Mouse (Mus musculus) limb, embryonic 15.5 days (tissue): ENCODE results near the gene Cmklr1. TPM values are rescaled to one million over a fixed set of nuclear protein-coding genes. Genes with fewer than 3 reads are reported as not detected.

Source experiments
- ATAC-seq: fragments of 200-750 bp; cut with Nextera tagmentation; 2 replicates; pipeline ENCODE4 v1.8.0; 2017; ENCODE audit warnings: low read depth, moderate TSS enrichment; ENCODE audit not compliant: insufficient number of reproducible peaks, low FRiP score, low TSS enrichment
- H3K27ac ChIP-seq: fragments of 300-500 bp; sonication (generic); 2 replicates; pipeline ENCODE4 v1.5.1; 2015; ENCODE audit warnings: moderate library complexity, mild to moderate bottlenecking, inconsistent platforms
- H3K27me3 ChIP-seq: fragments of 300-500 bp; sonication (generic); 2 replicates; pipeline ENCODE4 v1.6.1; 2015; ENCODE audit warnings: inconsistent platforms
- H3K36me3 ChIP-seq: fragments of 300-500 bp; sonication (generic); 2 replicates; pipeline ENCODE4 v1.6.1; 2015; ENCODE audit warnings: inconsistent platforms
- H3K4me1 ChIP-seq: fragments of 300-500 bp; sonication (generic); 2 replicates; pipeline ENCODE4 v1.6.1; 2015; ENCODE audit warnings: inconsistent platforms
- H3K4me2 ChIP-seq: fragments of 300-500 bp; sonication (generic); 2 replicates; pipeline ENCODE4 v1.6.1; 2015; ENCODE audit warnings: mild to moderate bottlenecking, inconsistent platforms
- H3K4me3 ChIP-seq: fragments of 300-500 bp; sonication (generic); 2 replicates; pipeline ENCODE4 v1.5.1; 2015; ENCODE audit warnings: mild to moderate bottlenecking, inconsistent platforms
- H3K9ac ChIP-seq: fragments of 300-500 bp; sonication (generic); 2 replicates; pipeline ENCODE4 v1.6.1; 2015; ENCODE audit warnings: inconsistent platforms
- H3K9me3 ChIP-seq: fragments of 300-500 bp; sonication (generic); 2 replicates; pipeline ENCODE4 v1.6.1; 2016; ENCODE audit warnings: inconsistent platforms
- WGBS: fragments of 180-500 bp; shearing (Covaris S2); methylation state at CpG from one replicate; pipeline ENCODE4 v1.1.7; 2015; 5-methylcytosine and 5-hydroxymethylcytosine counted together
- polyA plus RNA-seq: library from polyadenylated mRNA; unstranded; fragments of >200 nt; fragmentation: Nextera tagmentation; extraction: Ambion mirVana; gene quantifications from 2 replicates; pipeline ENCODE4 v1.2.1, GENCODE M21; 2015

Cmklr1 gene
- polyA plus RNA-seq, 1 experiment from 2014 or later, result 10.4 TPM

- Histone ChIP-seq H3K4me1 (peaks cover 83% of the 10 kb centered on the region), H3K4me3 (no peak overlapping the region), H3K27ac (peak overlapping the region; percentile 67; the same call in 1 of the 2 replicates), H3K36me3 (no peaks in the 10 kb centered on the region), H3K27me3 (no peaks in the 10 kb centered on the region), H3K9ac (no peak overlapping the region), H3K4me2 (peak overlapping the region; percentile 12; the same call in 1 of the 2 replicates), H3K9me3 (no peaks in the 10 kb centered on the region)
- no peak for ATAC-seq
- 10% methylated on average over 9 of the region's 9 CpGs for WGBS
Observed at GRCm38 (mm10) chr5:113633037-113633714, 17.1 kb downstream of the Cmklr1 start.

GRCm38 (mm10) chr5:113630116-113630515, 20.1 kb downstream of the Cmklr1 start:
- Histone ChIP-seq H3K36me3 (no peaks in the 10 kb centered on the region), H3K27ac (no peak overlapping the region), H3K4me1 (peaks cover 82% of the 10 kb centered on the region), H3K27me3 (no peaks in the 10 kb centered on the region), H3K9me3 (no peaks in the 10 kb centered on the region), H3K9ac (no peak overlapping the region), H3K4me2 (no peak overlapping the region), H3K4me3 (no peak overlapping the region)
- WGBS, result 64% methylated on average over 10 of the region's 10 CpGs
- ATAC-seq, result no peak

DNA sequence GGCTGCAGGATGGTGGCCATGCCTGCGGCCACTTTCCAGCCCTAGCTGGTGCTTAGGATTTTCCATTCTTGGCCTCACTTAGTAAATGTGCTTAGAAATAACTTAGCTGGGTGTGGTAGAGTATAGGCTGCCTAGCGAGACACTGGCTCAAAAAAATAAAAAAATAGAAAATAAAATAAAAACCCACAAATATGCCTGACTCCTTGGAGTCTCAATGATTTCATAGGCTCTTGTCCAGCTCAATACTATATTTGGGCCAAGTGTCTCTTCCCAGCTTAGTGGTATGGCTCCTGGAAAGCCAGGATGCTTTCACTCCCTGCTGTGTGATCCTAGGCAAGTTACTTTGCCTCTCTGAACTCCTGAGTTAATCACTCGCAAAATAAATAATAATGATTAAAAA, 21.0 kb downstream of the Cmklr1 start:
- H3K27me3 ChIP-seq, result no peaks in the 10 kb centered on the region
- no peak overlapping the region for H3K9ac ChIP-seq
- no peaks in the 10 kb centered on the region for H3K9me3 ChIP-seq
- H3K27ac ChIP-seq, result peak overlapping the region; percentile 55
- WGBS, result 59% methylated on average over 3 of the region's 3 CpGs
- no peaks in the 10 kb centered on the region for H3K36me3 ChIP-seq
- H3K4me1 ChIP-seq, result peaks cover 82% of the 10 kb centered on the region
- no peak for ATAC-seq
- H3K4me3 ChIP-seq, result no peak overlapping the region
- no peak overlapping the region for H3K4me2 ChIP-seq

- Histone ChIP-seq H3K36me3 (no peaks in the 10 kb centered on the region), H3K4me2 (no peak overlapping the region), H3K9me3 (no peaks in the 10 kb centered on the region), H3K4me1 (peaks cover 69% of the 10 kb centered on the region), H3K9ac (no peak overlapping the region), H3K27me3 (no peaks in the 10 kb centered on the region), H3K27ac (peak overlapping the region; percentile 55; the same call in 1 of the 2 replicates), H3K4me3 (no peak overlapping the region)
- peak; percentile 49 for ATAC-seq
- 31% methylated on average over 11 of the region's 11 CpGs for WGBS
Observed at GRCm38 (mm10) chr5:113627820-113628437, 22.3 kb downstream of the Cmklr1 start.

DNA sequence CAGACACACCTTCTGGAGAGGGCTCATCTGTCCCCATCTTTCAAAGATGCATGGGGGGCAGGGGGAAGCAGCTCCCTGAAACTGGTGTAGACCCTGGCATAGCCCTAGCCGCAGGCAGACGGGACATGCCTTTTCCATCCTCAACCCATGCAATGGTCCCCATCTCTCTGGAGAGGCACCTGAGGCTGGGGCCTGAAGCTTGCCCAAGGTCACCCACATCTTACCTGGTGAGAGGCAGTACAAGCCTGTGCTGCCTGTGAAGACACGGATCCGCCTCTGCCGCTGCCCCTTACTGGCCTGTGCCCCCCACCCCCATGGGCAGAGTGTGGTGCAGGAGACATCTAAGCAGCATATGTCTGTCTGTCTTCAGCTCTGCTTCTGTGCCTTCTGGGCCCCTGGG, 23.2 kb downstream of the Cmklr1 start:
- Histone ChIP-seq H3K36me3 (no peaks in the 10 kb centered on the region), H3K9ac (no peak overlapping the region), H3K4me2 (no peak overlapping the region), H3K4me3 (no peak overlapping the region), H3K27me3 (no peaks in the 10 kb centered on the region), H3K27ac (no peak overlapping the region), H3K4me1 (peaks cover 61% of the 10 kb centered on the region), H3K9me3 (no peaks in the 10 kb centered on the region)
- ATAC-seq, result no peak
- 80% methylated on average over 5 of the region's 5 CpGs for WGBS

DNA sequence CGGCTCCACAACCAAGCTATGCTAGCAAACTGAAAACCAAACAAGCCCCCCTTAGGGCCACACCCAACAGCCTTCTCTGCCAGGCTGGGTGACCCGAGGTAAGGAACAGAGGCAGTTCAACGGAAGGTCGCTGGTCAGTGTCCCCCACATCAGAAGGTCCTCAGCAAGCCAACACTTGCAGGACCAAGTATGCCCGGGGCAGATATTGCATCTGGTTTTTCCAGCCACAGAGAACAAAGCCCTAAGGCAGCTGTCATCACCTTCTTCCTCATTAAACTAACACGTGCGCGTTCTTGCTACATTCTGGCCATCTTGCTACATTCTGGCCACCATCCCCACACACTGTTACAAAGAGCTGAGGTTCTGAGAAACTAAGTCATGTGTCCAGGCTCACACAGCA, 23.9 kb downstream of the Cmklr1 start:
- Histone ChIP-seq H3K4me3 (no peak overlapping the region), H3K4me1 (peaks cover 59% of the 10 kb centered on the region), H3K9me3 (no peaks in the 10 kb centered on the region), H3K27me3 (no peaks in the 10 kb centered on the region), H3K4me2 (no peak overlapping the region), H3K36me3 (no peaks in the 10 kb centered on the region), H3K9ac (no peak overlapping the region), H3K27ac (no peak overlapping the region)
- WGBS, result 33% methylated on average over 8 of the region's 8 CpGs
- no peak for ATAC-seq

DNA sequence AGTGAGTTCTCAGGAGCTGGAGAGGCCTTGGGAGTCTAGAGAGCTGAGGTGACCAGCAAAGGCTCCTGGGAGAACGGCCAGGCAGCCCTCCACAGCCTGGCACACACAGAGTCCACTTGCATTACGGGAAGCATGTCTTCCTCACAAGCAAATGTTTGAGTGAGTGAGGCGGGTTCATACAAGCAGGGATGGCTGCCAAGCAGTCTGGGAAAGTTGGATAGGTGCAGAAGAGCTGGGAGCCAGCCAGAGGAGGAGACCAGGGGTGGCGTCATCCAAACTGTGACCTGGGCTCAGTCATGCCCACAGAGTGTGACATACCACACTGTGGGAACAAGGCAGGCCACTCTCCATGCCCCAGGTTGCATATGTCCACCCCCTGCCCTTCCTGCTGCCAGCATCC, 25.2 kb downstream of the Cmklr1 start:
- 65% methylated on average over 4 of the region's 4 CpGs for WGBS
- Histone ChIP-seq H3K4me2 (no peak overlapping the region), H3K27ac (no peak overlapping the region), H3K36me3 (no peaks in the 10 kb centered on the region), H3K9me3 (no peaks in the 10 kb centered on the region), H3K9ac (no peak overlapping the region), H3K4me1 (peaks cover 51% of the 10 kb centered on the region), H3K27me3 (no peaks in the 10 kb centered on the region), H3K4me3 (no peak overlapping the region)
- no peak for ATAC-seq

DNA sequence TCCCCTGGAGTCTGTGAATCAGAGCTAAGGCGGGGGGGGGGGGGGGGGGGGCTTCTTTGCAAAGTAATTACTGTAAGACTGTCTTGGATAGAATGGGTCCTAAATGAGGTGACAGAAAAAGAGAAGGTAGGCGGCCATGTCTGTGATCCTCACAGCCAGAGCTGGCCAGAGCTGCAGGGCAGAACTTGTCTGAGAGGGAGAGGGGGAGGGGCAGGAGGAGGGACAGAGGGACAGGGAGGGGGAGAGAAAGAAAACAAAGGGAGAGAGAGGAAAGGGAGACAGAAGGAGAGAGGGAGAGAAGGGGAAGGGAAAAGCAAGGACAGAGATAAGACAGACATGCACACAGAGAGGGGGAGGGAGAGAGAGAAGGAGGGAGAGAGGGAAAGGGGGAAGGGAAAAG, 27.2 kb downstream of the Cmklr1 start:
- no peak overlapping the region for H3K4me3 ChIP-seq
- no peak for ATAC-seq
- H3K27ac ChIP-seq, result no peak overlapping the region
- 24% methylated on average over 2 of the region's 2 CpGs for WGBS
- H3K4me2 ChIP-seq, result no peak overlapping the region
- H3K4me1 ChIP-seq, result peaks cover 35% of the 10 kb centered on the region
- H3K9ac ChIP-seq, result no peak overlapping the region
- H3K9me3 ChIP-seq, result no peaks in the 10 kb centered on the region
- H3K36me3 ChIP-seq, result no peaks in the 10 kb centered on the region
- H3K27me3 ChIP-seq, result no peaks in the 10 kb centered on the region

GRCm38 (mm10) chr5:113620999-113621398, 29.2 kb downstream of the Cmklr1 start:
- no peaks in the 10 kb centered on the region for H3K9me3 ChIP-seq
- no peak overlapping the region for H3K27ac ChIP-seq
- H3K4me3 ChIP-seq, result no peak overlapping the region
- peaks cover 16% of the 10 kb centered on the region for H3K4me1 ChIP-seq
- no peaks in the 10 kb centered on the region for H3K27me3 ChIP-seq
- no peak for ATAC-seq
- WGBS, result 70% methylated on average over 7 of the region's 7 CpGs
- H3K4me2 ChIP-seq, result no peak overlapping the region
- H3K9ac ChIP-seq, result no peak overlapping the region
- H3K36me3 ChIP-seq, result no peaks in the 10 kb centered on the region

GRCm38 (mm10) chr5:113620130-113620716, 30.0 kb downstream of the Cmklr1 start:
- Histone ChIP-seq H3K9ac (no peak overlapping the region), H3K4me1 (peaks cover 10% of the 10 kb centered on the region), H3K36me3 (peaks cover 5% of the 10 kb centered on the region; the same call in 1 of the 2 replicates), H3K27me3 (no peaks in the 10 kb centered on the region), H3K4me2 (no peak overlapping the region), H3K4me3 (no peak overlapping the region), H3K9me3 (no peaks in the 10 kb centered on the region), H3K27ac (no peak overlapping the region)
- ATAC-seq, result no peak
- WGBS, result 66% methylated on average over 16 of the region's 16 CpGs

DNA sequence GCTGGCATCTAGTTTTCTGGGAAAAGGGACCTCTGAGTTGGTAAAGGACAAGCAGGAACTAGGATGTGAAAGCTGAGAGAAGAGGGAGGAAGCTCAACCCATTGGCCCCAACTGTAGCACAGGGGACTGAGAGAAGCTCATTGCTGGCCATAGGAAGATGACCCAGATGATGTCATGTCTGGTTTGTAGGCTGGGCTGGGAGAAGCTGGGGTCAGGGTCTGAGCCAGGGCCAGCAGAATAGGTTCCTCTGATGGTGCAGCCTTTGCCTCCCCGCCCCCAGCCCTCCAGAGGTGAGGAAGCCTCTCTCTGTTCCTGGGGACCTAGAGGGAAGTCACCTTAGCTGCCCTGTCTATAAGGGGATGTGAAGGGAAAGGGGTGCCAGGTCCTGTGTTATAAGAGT, 31.1 kb downstream of the Cmklr1 start:
- Histone ChIP-seq H3K4me3 (no peak overlapping the region), H3K9ac (no peak overlapping the region), H3K4me2 (no peak overlapping the region), H3K27me3 (no peaks in the 10 kb centered on the region), H3K36me3 (peaks cover 13% of the 10 kb centered on the region), H3K4me1 (0 out of 2 replicates have a peak, but pooled peaks cover 2% of the 10 kb centered on the region), H3K9me3 (no peaks in the 10 kb centered on the region), H3K27ac (no peak overlapping the region)
- 71% methylated on average over 1 of the region's 1 CpGs for WGBS
- ATAC-seq, result no peak

- no peak for ATAC-seq
Observed at GRCm38 (mm10) chr5:113618716-113619115, 31.5 kb downstream of the Cmklr1 start.

More at GRCm38 (mm10) chr5:113618716-113619115, 31.5 kb downstream of the Cmklr1 start:
- peaks cover 17% of the 10 kb centered on the region for H3K36me3 ChIP-seq
- no peaks in the 10 kb centered on the region for H3K27me3 ChIP-seq
- H3K4me3 ChIP-seq, result no peak overlapping the region
- 0 out of 2 replicates have a peak, but pooled peaks cover 2% of the 10 kb centered on the region for H3K4me1 ChIP-seq
- no peak overlapping the region for H3K27ac ChIP-seq
- H3K9ac ChIP-seq, result no peak overlapping the region
- H3K4me2 ChIP-seq, result no peak overlapping the region
- no peaks in the 10 kb centered on the region for H3K9me3 ChIP-seq
- 90% methylated on average over 4 of the region's 4 CpGs for WGBS
